Mouse (Mus musculus): ENCODE measurements at regions not wholly inside any gene's neighbourhood (a gene's known extent, or its start where the extent isn't known, plus 50 kb on each side); places are given as distances from the start of the nearest gene placed in this dataset.

DNA sequence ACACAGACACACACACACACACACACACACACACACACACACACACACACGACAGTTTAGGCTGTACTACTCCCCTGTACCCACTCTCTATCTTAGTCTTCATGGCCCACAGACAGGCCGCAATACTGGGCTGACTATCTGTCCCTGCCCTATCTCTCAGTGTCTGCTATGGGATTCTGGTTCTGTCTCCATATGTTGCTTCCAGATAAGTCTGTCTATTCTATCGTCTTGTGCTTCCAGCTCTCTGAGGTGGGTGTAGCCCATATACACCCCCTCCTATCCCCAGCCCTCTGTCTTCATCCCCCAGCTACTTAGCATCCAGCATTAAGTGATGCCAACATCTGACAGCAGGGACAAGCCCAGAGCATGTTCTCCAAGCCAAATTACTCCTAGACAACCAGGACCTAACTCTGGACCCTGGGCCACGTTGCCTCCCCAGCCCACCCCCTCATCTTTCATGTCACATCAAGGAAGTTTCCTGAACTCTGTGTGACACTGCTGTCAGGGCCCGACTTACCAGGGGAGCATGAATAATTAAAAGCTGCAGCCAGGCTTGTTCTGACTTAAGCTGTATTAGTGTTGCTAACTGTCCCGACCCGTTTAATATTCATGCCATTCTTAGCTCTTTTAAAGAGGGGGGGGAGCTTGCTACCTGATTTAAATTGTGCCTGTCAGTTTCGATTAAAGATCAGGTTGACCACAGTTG is 79.6 kb upstream of the Grik3 start:
- Histone ChIP-seq H3K9ac (replicated peaks) (no peak overlapping the region), H3K27me3 (replicated peaks) (no peaks in the 10 kb centered on the region), H3K36me3 (no peaks in the 10 kb centered on the region), H3K4me3 (replicated peaks) (no peak overlapping the region), H3K9me3 (replicated peaks) (no peaks in the 10 kb centered on the region), H3K4me1 (peaks cover 45% of the 10 kb centered on the region), H3K4me2 (no peak overlapping the region), H3K27ac (replicated peaks) (no peak overlapping the region)
- ATAC-seq (ENCODE audit: low FRiP score), result no peak
- WGBS, result 25% methylated on average over 8 of the region's 8 CpGs

DNA sequence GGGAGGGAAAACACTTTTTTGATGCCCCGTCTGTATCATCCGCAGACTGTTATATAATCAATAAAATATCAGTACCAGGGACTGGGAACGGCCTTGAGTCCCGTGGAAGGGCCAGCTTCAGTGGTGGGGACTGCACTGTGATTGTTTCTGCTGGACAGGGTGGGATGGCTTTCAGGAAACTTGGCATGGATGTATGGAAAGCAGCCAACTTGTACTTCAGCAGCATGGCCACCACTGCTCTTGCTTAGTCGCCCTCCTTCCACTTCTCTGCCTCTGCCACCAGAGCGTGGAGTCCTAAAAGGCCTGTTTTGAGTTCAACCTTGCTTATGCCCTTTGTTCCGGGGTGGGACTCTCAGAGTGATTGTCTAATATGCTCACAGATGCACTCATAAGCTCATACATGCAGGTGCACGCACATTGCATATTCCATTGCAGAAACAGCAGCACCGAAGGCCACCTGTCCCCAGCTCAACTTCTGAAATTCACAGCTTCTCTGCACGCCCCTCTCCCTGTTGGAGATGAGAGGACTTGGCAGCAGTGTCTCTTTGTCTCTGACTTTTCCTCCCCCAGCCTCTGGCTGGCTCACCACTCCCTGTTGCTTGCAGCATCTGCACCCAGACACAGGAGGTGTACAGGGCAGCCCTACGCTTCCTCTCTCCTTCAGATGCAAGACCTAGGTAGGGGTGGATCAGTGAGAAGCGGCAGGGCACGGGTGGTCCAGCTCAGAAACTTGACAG is 91.0 kb upstream of the Grik3 start:
- WGBS, result 82% methylated on average over 13 of the region's 13 CpGs
- no peaks in the 10 kb centered on the region for H3K36me3 ChIP-seq
- peaks cover 10% of the 10 kb centered on the region for H3K4me1 ChIP-seq
- no peak overlapping the region for H3K9ac ChIP-seq (replicated peaks)
- no peak overlapping the region for H3K4me2 ChIP-seq
- peaks cover 5% of the 10 kb centered on the region; the same call in 1 of the 2 replicates for H3K27me3 ChIP-seq (replicated peaks)
- no peak for ATAC-seq (ENCODE audit: low FRiP score)
- peak overlapping the region; percentile 38; the same call in 1 of the 2 replicates for H3K27ac ChIP-seq (replicated peaks)
- no peaks in the 10 kb centered on the region for H3K9me3 ChIP-seq (replicated peaks)
- no peak overlapping the region for H3K4me3 ChIP-seq (replicated peaks)

DNA sequence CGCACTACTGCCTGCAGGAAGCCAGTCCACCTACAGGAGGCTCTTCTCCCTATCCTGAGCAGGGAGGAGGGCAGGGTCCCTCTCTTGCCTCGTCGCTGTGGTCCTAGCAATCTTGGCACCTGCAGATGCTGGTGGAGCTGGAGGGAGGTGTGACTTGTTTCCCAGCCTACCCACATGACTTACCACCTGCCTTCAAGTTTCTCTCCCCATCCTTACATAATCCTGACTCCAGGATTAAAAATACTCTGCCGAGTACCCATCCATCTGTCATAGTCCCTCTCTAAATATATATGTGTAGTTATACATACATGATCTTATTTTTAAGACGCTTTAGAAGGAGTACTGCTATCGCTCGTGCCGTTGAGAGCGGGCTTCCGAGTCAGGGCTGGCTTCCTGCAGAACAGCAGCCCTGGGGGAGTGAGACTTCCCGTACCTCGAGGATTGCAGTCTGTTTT is 93.5 kb upstream of the Grik3 start:
- Histone ChIP-seq H3K27me3 (replicated peaks) (no peaks in the 10 kb centered on the region), H3K4me3 (replicated peaks) (no peak overlapping the region), H3K27ac (replicated peaks) (no peak overlapping the region), H3K9ac (replicated peaks) (no peak overlapping the region), H3K9me3 (replicated peaks) (no peaks in the 10 kb centered on the region), H3K4me1 (peaks cover 14% of the 10 kb centered on the region; the same call in 1 of the 2 replicates), H3K4me2 (no peak overlapping the region), H3K36me3 (no peaks in the 10 kb centered on the region)
- ATAC-seq (ENCODE audit: low FRiP score), result no peak
- WGBS, result 72% methylated on average over 12 of the region's 12 CpGs

DNA sequence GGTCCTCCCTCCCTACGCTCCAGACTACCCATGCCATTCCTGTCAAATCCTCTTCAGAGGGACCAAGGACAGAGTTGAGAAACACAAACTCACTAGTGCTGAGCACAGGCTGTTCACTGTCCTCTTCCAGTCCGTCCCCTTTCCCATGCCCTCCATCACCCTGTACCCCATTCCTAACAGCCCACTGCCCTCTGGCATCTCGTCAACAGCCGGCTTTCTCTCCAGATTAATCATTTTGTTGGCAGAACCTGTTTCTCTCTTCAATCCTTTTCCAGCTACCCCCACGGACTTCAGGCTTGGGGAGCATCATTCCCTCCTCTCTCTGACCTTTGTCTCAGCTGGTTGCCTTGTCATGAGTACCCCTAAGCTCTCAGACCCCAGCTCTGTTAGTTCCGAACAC is 99.2 kb upstream of the Grik3 start:
- Histone ChIP-seq H3K4me2 (no peak overlapping the region), H3K4me1 (0 out of 2 replicates have a peak, but pooled peaks cover 4% of the 10 kb centered on the region), H3K36me3 (no peaks in the 10 kb centered on the region), H3K27me3 (replicated peaks) (no peaks in the 10 kb centered on the region), H3K4me3 (replicated peaks) (no peak overlapping the region), H3K9me3 (replicated peaks) (no peaks in the 10 kb centered on the region), H3K27ac (replicated peaks) (no peak overlapping the region), H3K9ac (replicated peaks) (no peak overlapping the region)
- WGBS, result 75% methylated on average over 6 of the region's 6 CpGs
- no peak for ATAC-seq (ENCODE audit: low FRiP score)

DNA sequence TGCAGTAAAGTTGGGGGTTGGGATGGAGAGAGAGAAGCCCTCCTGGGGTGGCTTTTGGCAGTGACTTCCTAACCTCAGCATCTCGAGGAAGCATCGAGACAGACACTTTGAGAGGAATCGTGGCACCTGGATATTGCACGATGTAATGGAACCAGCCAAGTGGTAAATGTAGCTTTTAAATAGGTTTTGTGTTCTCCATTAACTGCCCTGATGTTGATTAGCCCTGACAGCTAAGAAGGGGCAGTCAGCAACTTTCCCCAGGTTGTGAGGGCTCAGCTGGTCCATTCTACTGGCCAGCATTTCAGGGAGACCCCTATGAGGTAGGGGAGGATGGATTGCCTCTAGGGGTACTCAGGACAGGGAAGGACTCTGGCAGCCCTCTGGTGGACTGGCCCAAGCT is 104.7 kb upstream of the Grik3 start:
- Histone ChIP-seq H3K9ac (replicated peaks) (no peak overlapping the region), H3K4me2 (no peak overlapping the region), H3K36me3 (no peaks in the 10 kb centered on the region), H3K27ac (replicated peaks) (no peak overlapping the region), H3K27me3 (replicated peaks) (no peaks in the 10 kb centered on the region), H3K9me3 (replicated peaks) (no peaks in the 10 kb centered on the region), H3K4me1 (no peaks in the 10 kb centered on the region), H3K4me3 (replicated peaks) (no peak overlapping the region)
- no peak for ATAC-seq (ENCODE audit: low FRiP score)
- 43% methylated on average over 4 of the region's 4 CpGs for WGBS

DNA sequence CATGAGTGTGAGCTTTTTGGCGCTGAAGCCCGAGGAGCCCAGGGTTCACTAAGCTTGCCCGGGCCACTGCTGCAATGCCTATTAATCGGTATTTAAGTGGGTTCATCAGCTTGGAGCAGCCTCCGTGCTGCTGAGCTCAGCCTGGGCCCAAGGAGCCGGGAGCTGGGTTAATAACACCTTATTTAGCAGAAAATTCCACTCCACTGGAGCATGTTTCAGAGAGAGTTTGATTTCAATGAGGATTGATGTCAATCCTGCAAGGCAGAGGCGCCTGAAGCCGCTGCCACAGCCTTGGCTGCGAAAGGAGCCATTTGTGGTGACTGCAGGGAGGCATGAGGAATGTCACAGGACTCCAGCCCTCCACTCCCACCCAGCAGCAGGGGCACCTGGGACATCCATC is 126.5 kb upstream of the Grik3 start:
- ATAC-seq (ENCODE audit: low FRiP score), result no peak
- Histone ChIP-seq H3K4me2 (no peak overlapping the region), H3K9me3 (replicated peaks) (no peaks in the 10 kb centered on the region), H3K4me3 (replicated peaks) (no peak overlapping the region), H3K4me1 (peaks cover 10% of the 10 kb centered on the region; the same call in 1 of the 2 replicates), H3K27me3 (replicated peaks) (no peaks in the 10 kb centered on the region), H3K27ac (replicated peaks) (no peak overlapping the region), H3K36me3 (no peaks in the 10 kb centered on the region), H3K9ac (replicated peaks) (no peak overlapping the region)
- WGBS, result 60% methylated on average over 9 of the region's 9 CpGs

DNA sequence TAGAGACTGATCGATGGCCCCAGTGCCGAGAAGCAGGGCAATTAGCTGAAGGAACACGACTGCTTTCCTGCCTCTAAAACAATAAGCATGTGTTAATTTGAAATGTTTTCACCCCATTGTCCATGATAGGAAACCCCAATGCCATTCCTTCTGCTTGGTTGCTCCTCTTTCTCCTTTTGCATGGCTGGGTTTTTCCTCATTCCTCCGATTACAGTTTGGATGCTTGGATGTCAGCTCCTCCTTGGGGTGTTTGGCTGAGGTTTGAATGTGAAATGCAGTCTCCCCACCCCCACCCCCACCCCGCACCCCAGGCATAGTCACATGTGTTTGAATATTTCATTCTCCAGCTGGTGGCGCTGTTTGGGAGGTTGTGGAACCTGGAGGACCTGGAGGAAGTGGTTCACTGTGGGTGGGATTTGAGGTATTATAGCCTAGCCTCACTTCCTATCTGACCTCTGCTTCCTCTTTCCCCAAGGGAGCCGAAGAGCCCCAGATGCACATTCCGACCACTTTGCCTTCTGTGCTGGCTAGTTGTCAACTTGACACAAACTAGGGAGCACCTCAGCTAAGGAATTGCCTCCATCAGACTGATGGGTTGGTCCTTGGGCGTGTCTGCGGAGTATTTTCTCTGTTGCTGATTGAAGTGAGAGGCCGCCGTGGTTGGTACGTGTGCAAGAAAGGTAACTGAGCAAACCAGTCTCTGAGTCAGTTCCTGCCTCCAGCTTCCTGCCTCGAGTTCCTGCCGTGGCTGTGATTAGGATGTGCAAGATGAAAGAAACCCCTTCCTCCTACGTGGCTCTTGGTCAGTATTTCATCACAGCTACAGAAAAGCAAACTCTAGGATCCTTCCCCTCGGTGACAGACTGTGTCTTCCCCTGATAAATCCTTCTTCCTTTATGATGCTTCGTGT is 128.6 kb upstream of the Grik3 start:
- no peak for ATAC-seq (ENCODE audit: low FRiP score)
- no peak overlapping the region for H3K4me3 ChIP-seq (replicated peaks)
- H3K27me3 ChIP-seq (replicated peaks), result no peaks in the 10 kb centered on the region
- no peak overlapping the region for H3K4me2 ChIP-seq
- H3K36me3 ChIP-seq, result no peaks in the 10 kb centered on the region
- peaks cover 10% of the 10 kb centered on the region; the same call in 1 of the 2 replicates for H3K4me1 ChIP-seq
- H3K9me3 ChIP-seq (replicated peaks), result no peaks in the 10 kb centered on the region
- 62% methylated on average over 18 of the region's 18 CpGs for WGBS
- H3K9ac ChIP-seq (replicated peaks), result no peak overlapping the region
- no peak overlapping the region for H3K27ac ChIP-seq (replicated peaks)

DNA sequence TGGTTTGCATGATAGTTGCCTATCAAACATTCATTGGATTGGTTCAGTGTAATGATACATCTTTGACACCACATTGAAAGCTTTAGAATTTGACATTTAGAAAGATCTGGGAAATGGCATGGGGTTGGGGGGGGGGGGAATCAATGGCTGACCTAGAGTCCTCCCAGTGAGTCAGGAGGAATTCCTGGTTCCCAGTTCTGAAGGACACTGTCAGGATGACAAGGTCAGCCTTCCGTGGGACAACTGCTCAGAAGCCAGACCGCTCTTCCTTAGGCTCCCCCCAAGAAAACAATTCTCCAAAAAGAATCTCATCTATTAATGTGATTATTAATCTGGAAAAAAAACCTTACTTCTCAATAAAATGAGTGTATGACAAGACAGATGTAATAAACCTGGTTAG is 132.1 kb upstream of the Grik3 start:
- Histone ChIP-seq H3K36me3 (no peaks in the 10 kb centered on the region), H3K27me3 (replicated peaks) (no peaks in the 10 kb centered on the region), H3K27ac (replicated peaks) (no peak overlapping the region), H3K9me3 (replicated peaks) (no peaks in the 10 kb centered on the region), H3K4me1 (peaks cover 7% of the 10 kb centered on the region; the same call in 1 of the 2 replicates), H3K9ac (replicated peaks) (no peak overlapping the region), H3K4me3 (replicated peaks) (no peak overlapping the region), H3K4me2 (no peak overlapping the region)
- no peak for ATAC-seq (ENCODE audit: low FRiP score)
- 88% methylated on average over 2 of the region's 2 CpGs for WGBS

DNA sequence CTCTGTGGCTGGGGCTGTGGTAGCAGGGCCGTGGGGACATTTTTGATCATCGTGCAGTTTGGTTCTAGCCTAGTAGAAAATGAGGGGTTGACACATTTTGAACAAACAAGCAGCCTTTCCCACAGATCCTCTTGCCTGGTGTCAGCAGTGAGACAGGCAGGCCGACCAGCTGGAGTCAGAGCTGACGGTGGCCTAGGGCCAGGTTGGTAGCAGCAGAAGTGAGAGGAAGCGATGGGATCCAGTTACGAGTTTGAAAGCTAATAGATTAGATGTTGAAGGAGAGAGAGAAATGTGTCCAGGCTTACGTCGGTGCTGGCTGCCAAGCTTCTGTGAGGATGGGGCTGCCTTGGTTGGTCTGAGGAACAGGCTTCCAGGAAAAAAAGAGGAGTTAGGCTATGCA is 134.1 kb upstream of the Grik3 start:
- no peak overlapping the region for H3K27ac ChIP-seq (replicated peaks)
- 54% methylated on average over 8 of the region's 8 CpGs for WGBS
- no peak overlapping the region for H3K4me2 ChIP-seq
- ATAC-seq (ENCODE audit: low FRiP score), result no peak
- no peaks in the 10 kb centered on the region for H3K27me3 ChIP-seq (replicated peaks)
- no peak overlapping the region for H3K4me3 ChIP-seq (replicated peaks)
- peaks cover 4% of the 10 kb centered on the region; the same call in 1 of the 2 replicates for H3K4me1 ChIP-seq
- H3K36me3 ChIP-seq, result no peaks in the 10 kb centered on the region
- no peaks in the 10 kb centered on the region for H3K9me3 ChIP-seq (replicated peaks)
- no peak overlapping the region for H3K9ac ChIP-seq (replicated peaks)

DNA sequence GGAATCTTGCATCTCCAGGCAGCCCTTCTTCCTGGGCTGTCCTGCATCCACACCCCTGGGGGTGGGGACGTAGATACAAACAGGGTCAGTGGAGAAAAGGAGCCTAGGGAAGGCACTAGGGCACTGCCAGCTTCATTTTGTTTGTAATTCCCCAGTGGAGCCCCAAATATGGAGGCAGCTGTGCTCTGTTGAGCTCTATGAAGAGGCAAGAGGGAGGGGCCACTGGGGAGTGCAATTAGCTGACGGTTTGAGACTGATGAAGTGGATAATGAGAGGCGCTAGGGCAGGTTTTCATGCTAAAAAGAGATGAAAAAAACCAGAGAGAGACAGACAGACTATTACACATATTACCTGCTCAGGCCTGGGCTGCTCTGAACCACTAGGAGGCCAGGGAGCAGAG is 135.8 kb upstream of the Grik3 start:
- Histone ChIP-seq H3K4me3 (replicated peaks) (no peak overlapping the region), H3K36me3 (no peaks in the 10 kb centered on the region), H3K9me3 (replicated peaks) (no peaks in the 10 kb centered on the region), H3K27me3 (replicated peaks) (no peaks in the 10 kb centered on the region), H3K9ac (replicated peaks) (no peak overlapping the region), H3K4me1 (peaks cover 4% of the 10 kb centered on the region; the same call in 1 of the 2 replicates), H3K4me2 (no peak overlapping the region), H3K27ac (replicated peaks) (no peak overlapping the region)
- no peak for ATAC-seq (ENCODE audit: low FRiP score)
- 29% methylated on average over 3 of the region's 3 CpGs for WGBS

DNA sequence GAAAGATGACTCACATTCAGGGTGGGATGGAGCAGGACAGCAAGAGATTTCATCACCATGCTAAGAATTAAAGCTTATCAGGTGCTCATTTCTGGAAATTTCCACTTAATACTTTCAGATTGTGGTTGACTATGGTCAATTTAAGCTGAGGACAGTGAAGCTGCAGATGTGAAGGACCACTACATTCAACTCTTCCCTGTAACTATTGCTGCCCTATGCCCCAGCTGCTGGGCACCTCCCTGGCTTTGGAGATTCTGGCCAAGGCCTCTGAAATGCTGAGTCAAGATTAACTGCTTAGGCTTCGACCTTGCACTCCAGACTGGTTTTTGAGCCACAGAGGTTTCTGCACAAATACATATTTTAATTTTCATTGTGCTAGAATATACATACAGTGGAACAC is 140.4 kb upstream of the Grik3 start:
- Histone ChIP-seq H3K9ac (replicated peaks) (no peak overlapping the region), H3K36me3 (no peaks in the 10 kb centered on the region), H3K9me3 (replicated peaks) (no peaks in the 10 kb centered on the region), H3K4me3 (replicated peaks) (no peak overlapping the region), H3K27ac (replicated peaks) (no peak overlapping the region), H3K4me2 (no peak overlapping the region), H3K4me1 (peaks cover 4% of the 10 kb centered on the region; the same call in 1 of the 2 replicates), H3K27me3 (replicated peaks) (no peaks in the 10 kb centered on the region)
- no peak for ATAC-seq (ENCODE audit: low FRiP score)
- 79% methylated on average over 1 of the region's 1 CpGs for WGBS

All from neural tube, embryonic 15.5 days (tissue).